Mouse (Mus musculus): Measurements from ENCODE around the gene Gm14393.
"Not testable (repeated sequence)": the region's sequence is repeated elsewhere in the genome, so short reads cannot be mapped to it uniquely, and the experiment has no call there.

The Gm14393 gene

GRCm38 (mm10) chr2:175067681-175068261, at the start of gene Gm14393:
Gene Gm14393, minus strand, starts transcription at chr2:175067781.
- DNase-seq (ENCODE audit: low spot score): not testable (repeated sequence)

GRCm38 (mm10) chr2:175044268-175044667, 23.3 kb downstream of the Gm14393 start:
- not testable (repeated sequence) for DNase-seq (ENCODE audit: low spot score)
